Mouse (Mus musculus) brain, embryonic 14.5 days (tissue): ENCODE results near the gene Prmt3.

Experiments used
- CTCF ChIP-seq: fragments of 200-500 bp; IDR thresholded peaks from 2 replicates; pipeline ENCODE4 v1.5.1; 2012; ENCODE audit warnings: inconsistent platforms, mild to moderate bottlenecking, moderate library complexity, borderline replicate concordance; ENCODE audit not compliant: insufficient read depth, insufficient read length; ENCODE audit errors: extremely low read depth
- POLR2A ChIP-seq: fragments of 200-500 bp; IDR thresholded peaks from 2 replicates; pipeline ENCODE4 v1.6.1; 2012; ENCODE audit warnings: mild to moderate bottlenecking, inconsistent platforms, borderline replicate concordance; ENCODE audit not compliant: poor library complexity, insufficient read depth, insufficient read length, severe bottlenecking; ENCODE audit errors: extremely low read depth

GRCm38 (mm10) chr7:49766166-49766565, 12.0 kb upstream of the Prmt3 start:
- TF ChIP-seq CTCF (no peak), POLR2A (no peak)
